Mouse (Mus musculus) hindbrain, embryonic 14.5 days (tissue): ENCODE data around the gene Ksr1. TPM values are rescaled to one million over a fixed set of nuclear protein-coding genes. Genes with fewer than 3 reads are reported as not detected.
A peak's percentile ranks its signal among the peaks of the same experiment; 100 is the strongest.

Source experiments
- ATAC-seq: fragments of 200-750 bp; cut with Nextera tagmentation; 2 replicates; pipeline ENCODE4 v1.8.0; 2017; ENCODE audit warnings: moderate number of reproducible peaks, mild to moderate bottlenecking, moderate TSS enrichment, moderate library complexity; ENCODE audit not compliant: low FRiP score
- DNase-seq: peaks from one replicate; pipeline ENCODE4 v3.0.0-alpha.2; 2015; ENCODE audit warnings: low spot score
- H3K27ac ChIP-seq: fragments of 300-500 bp; sonication (generic); 2 replicates; pipeline ENCODE4 v1.5.1; 2014; ENCODE audit warnings: mild to moderate bottlenecking, moderate library complexity
- H3K27me3 ChIP-seq: fragments of 300-500 bp; sonication (generic); 2 replicates; pipeline ENCODE4 v1.6.1; 2014; ENCODE audit warnings: mild to moderate bottlenecking, low read length, mixed read lengths; ENCODE audit not compliant: control insufficient read depth, insufficient read depth
- H3K36me3 ChIP-seq: fragments of 300-500 bp; sonication (generic); replicated peaks from 2 replicates; pipeline ENCODE4 v1.6.1; 2014; ENCODE audit not compliant: control insufficient read depth, insufficient read depth
- H3K4me1 ChIP-seq: fragments of 300-500 bp; sonication (generic); replicated peaks from 2 replicates; pipeline ENCODE4 v1.6.1; 2014; ENCODE audit warnings: antibody characterized with exemption, low read length, mixed read lengths; ENCODE audit not compliant: control insufficient read depth, insufficient read depth
- H3K4me2 ChIP-seq: fragments of 300-500 bp; sonication (generic); replicated peaks from 2 replicates; pipeline ENCODE4 v1.6.1; 2014; ENCODE audit warnings: mild to moderate bottlenecking, moderate library complexity
- H3K4me3 ChIP-seq: fragments of 300-500 bp; sonication (generic); replicated peaks from 2 replicates; pipeline ENCODE4 v1.5.1; 2014; ENCODE audit warnings: mild to moderate bottlenecking, low read length
- H3K9ac ChIP-seq: fragments of 300-500 bp; sonication (generic); 2 replicates; pipeline ENCODE4 v1.6.1; 2014
- H3K9me3 ChIP-seq: fragments of 300-500 bp; sonication (generic); 2 replicates; pipeline ENCODE4 v1.6.1; 2016; ENCODE audit warnings: low read length; ENCODE audit not compliant: control insufficient read depth
- WGBS: fragments of 180-500 bp; shearing (Covaris S2); extraction: QIAGEN DNeasy Blood & Tissue Kit; methylation state at CpG from one replicate; pipeline ENCODE4 v1.1.7; 2014; 5-methylcytosine and 5-hydroxymethylcytosine counted together
- polyA plus RNA-seq: library from polyadenylated mRNA; unstranded; fragments of >200 nt; fragmentation: Nextera tagmentation; extraction: Ambion mirVana; gene quantifications from 2 replicates; pipeline ENCODE4 v1.2.1, GENCODE M21; 2014

The Ksr1 gene
- polyA plus RNA-seq, 1 experiment from 2014 or later, result 7.7 TPM

DNA sequence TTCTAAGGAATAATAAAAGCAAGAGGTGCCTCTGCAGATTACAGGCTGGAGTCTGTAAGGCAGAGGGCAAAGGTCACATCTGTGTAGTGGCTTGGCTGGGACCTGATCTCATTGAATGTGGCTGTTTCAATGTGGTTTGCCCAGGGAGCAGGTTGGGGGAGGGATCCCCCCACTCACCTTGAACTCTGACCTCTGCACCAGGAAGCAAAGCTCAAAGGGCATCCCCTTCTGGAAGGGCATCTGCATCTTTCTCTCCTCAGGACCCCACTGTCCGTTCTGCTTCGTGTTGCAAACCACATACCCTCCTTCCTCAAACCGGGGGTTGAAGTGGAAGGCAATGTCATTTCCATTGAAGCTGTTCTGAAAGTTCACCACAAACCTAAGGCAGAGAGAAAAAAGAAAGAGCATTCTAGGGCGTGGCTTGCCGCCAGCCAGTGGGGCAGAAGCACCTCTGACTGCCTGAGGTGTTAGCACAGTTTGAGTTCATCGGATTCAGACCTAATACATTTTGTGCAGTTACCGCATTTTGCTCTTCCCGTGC lies 173.3 kb downstream of the Ksr1 start:
- peak overlapping the region; percentile 19 for H3K4me2 ChIP-seq
- H3K27me3 ChIP-seq, result no peaks in the 10 kb centered on the region
- peak overlapping the region; percentile 63; the same call in 1 of the 2 replicates for H3K27ac ChIP-seq
- H3K9ac ChIP-seq, result no peak overlapping the region
- DNase-seq (no peak), ATAC-seq (no peak)
- H3K36me3 ChIP-seq, result no peaks in the 10 kb centered on the region
- WGBS, result 53% methylated on average over 8 of the region's 8 CpGs
- no peaks in the 10 kb centered on the region for H3K9me3 ChIP-seq
- H3K4me1 ChIP-seq, result no peaks in the 10 kb centered on the region
- H3K4me3 ChIP-seq, result 0 out of 2 replicates have a peak overlapping the region, but pooled peaks have one; percentile 9

DNA sequence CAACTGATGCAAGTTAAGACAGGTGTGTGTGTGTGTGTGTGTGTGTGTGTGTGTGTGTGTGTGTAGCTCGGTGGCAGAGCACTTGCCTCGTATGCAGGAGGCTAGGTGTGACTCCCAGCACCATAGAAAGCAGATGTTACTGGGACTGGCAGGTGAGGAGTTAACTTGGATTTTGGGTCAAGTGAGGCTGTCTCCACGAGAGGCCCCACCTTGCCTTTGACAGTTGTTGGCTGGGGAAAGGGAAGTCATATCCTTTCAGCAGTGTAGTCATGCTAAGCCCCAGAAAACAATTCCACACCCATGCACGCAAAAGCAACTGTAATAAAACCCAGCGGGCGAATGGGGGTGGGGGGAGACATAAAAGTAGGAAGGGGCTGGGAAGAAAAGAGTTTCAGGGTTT lies 173.9 kb downstream of the Ksr1 start:
- no peak overlapping the region for H3K9ac ChIP-seq
- no peak overlapping the region for H3K27ac ChIP-seq
- no peak overlapping the region for H3K4me2 ChIP-seq
- H3K27me3 ChIP-seq, result no peaks in the 10 kb centered on the region
- 56% methylated on average over 6 of the region's 6 CpGs for WGBS
- no peak for DNase-seq
- H3K4me1 ChIP-seq, result no peaks in the 10 kb centered on the region
- no peak overlapping the region for H3K4me3 ChIP-seq
- H3K9me3 ChIP-seq, result no peaks in the 10 kb centered on the region
- no peak for ATAC-seq
- no peaks in the 10 kb centered on the region for H3K36me3 ChIP-seq

DNA sequence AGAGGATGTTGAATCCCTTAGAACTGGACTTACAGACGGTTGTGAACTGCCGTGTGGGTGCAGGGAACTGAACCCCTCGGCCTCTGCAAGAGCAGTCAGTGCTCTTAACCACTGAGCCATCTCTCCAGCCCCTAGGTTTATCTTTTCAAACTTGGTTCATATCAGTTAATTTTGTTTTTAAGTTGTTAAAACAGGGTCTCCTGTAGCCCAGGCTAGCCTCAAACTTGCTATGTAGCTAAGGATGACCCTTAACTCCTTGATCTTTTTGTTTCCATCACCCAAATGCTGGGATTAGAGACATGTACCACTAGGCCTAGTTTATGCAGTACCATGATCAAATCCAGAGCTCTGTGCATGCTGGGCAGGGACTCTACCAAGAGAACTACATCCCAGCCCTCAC lies 174.5 kb downstream of the Ksr1 start:
- Histone ChIP-seq H3K4me2 (no peak overlapping the region), H3K36me3 (no peaks in the 10 kb centered on the region), H3K9ac (no peak overlapping the region), H3K4me3 (no peak overlapping the region), H3K27me3 (no peaks in the 10 kb centered on the region), H3K9me3 (no peaks in the 10 kb centered on the region), H3K4me1 (no peaks in the 10 kb centered on the region), H3K27ac (no peak overlapping the region)
- DNase-seq (no peak), ATAC-seq (no peak)
- 94% methylated on average over 3 of the region's 3 CpGs for WGBS

DNA sequence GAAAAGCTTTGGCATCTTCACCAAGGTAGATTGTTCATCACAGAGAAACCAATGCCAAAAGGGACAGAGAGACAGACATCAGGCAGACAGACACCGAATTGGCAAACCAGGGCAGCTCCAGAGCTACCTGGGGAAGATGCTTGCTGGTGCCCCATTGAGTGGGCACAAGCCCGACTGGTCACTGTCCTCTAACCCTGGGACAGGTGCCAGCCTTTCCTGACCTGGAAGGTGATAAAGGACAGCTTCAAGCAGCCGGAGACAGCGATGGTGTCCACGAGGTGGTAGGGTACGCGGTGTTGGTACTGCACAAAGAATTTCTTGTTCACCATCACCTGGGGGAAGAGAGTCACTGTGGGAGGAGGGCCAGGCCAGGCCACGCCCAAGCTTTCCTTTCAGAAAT lies 175.1 kb downstream of the Ksr1 start:
- Histone ChIP-seq H3K36me3 (no peaks in the 10 kb centered on the region), H3K9ac (no peak overlapping the region), H3K4me2 (no peak overlapping the region), H3K4me3 (no peak overlapping the region), H3K27me3 (no peaks in the 10 kb centered on the region), H3K9me3 (no peaks in the 10 kb centered on the region), H3K27ac (no peak overlapping the region), H3K4me1 (no peaks in the 10 kb centered on the region)
- DNase-seq (no peak), ATAC-seq (no peak)
- 86% methylated on average over 8 of the region's 8 CpGs for WGBS

DNA sequence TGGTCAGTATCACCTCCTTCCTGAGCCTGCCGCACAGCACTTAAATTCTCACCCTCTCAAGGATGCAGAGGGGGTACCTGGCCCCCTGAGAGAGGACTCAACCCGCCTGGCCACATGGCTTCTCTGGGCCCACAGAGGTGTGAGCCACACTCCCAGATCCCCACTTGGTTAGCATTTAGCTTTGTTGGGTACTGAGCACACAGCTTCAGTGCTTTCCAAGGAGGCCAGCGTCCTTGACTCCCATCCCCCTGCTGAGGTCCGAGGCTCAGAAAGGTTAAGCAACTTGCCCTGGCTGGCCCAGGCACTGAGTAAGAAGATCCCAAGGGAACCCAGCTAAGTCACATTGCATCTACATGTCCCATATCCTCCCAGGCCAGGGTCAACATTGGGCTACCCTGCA lies 178.1 kb downstream of the Ksr1 start:
- no peaks in the 10 kb centered on the region for H3K4me1 ChIP-seq
- H3K36me3 ChIP-seq, result no peaks in the 10 kb centered on the region
- H3K27ac ChIP-seq, result no peak overlapping the region
- DNase-seq (no peak), ATAC-seq (no peak)
- WGBS, result 83% methylated on average over 4 of the region's 4 CpGs
- H3K4me2 ChIP-seq, result no peak overlapping the region
- H3K9ac ChIP-seq, result no peak overlapping the region
- no peaks in the 10 kb centered on the region for H3K9me3 ChIP-seq
- no peaks in the 10 kb centered on the region for H3K27me3 ChIP-seq
- H3K4me3 ChIP-seq, result no peak overlapping the region

DNA sequence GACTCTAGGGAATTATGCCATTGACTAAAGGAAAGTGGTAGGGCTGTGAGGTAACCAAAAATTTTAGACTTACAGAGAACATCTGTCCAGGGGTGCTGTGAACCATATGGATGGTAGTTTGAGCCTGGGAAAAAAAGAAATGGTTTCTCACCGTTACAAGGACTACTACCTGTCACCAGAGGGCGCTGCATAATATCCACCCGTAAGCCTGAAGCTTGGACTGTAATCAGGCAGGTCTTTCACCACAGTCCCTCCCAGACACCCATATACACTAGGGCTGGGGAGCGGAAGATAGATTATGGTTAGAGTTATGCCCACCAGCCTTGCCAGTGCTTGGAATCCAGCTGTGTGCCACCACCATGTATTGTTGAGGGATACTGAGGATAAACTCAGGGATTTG lies 178.8 kb downstream of the Ksr1 start:
- DNase-seq, result peak; percentile 57
- 26% methylated on average over 4 of the region's 4 CpGs for WGBS
- no peak for ATAC-seq
- Histone ChIP-seq H3K4me3 (no peak overlapping the region), H3K27ac (no peak overlapping the region), H3K36me3 (no peaks in the 10 kb centered on the region), H3K9me3 (no peaks in the 10 kb centered on the region), H3K27me3 (no peaks in the 10 kb centered on the region), H3K4me1 (no peaks in the 10 kb centered on the region), H3K9ac (no peak overlapping the region), H3K4me2 (no peak overlapping the region)

Other genes starting within 250 kb of the Ksr1 start
- 1.1 TPM in 2 replicates for gene Nos2, start 225.6 kb downstream of the Ksr1 start, polyA plus RNA-seq
- gene Lgals9, start 161.5 kb downstream of the Ksr1 start, polyA plus RNA-seq, result 12.2 and 13.7 TPM in 2 replicates
- 583 and 597 TPM in 2 replicates for gene Wsb1, start 108.3 kb upstream of the Ksr1 start, polyA plus RNA-seq
- not detected in 2 replicates for gene Gm9964, start 150.5 kb upstream of the Ksr1 start, polyA plus RNA-seq
- gene Nf1, start 193.3 kb upstream of the Ksr1 start, polyA plus RNA-seq, result 11.7 and 12.7 TPM in 2 replicates